Mouse (Mus musculus): ENCODE measurements around the gene Tmem150b. TPM values are rescaled to one million over a fixed set of nuclear protein-coding genes. Genes with fewer than 3 reads are reported as not detected.

Tmem150b gene
- total and polyA plus RNA-seq, 3 experiments = 0.31 to 1.4 TPM; not detected in 1

- H3K9ac ChIP-seq (ENCODE audit: control insufficient read depth, low read depth, low read length, poor library complexity, severe bottlenecking) = no peak overlapping the region
- TF ChIP-seq USF2 (IDR thresholded peaks at IDR 0.05; ENCODE audit: borderline replicate concordance in 1 of 2, insufficient read depth in 1 of 2, low read depth in 1 of 2, low read length in 2 of 2) (no peak), E2F4 (IDR thresholded peaks at IDR 0.05; ENCODE audit: borderline replicate concordance, low read depth, low read length) (no peak), ZKSCAN1 (IDR thresholded peaks at IDR 0.05; ENCODE audit: low read depth, low read length) (no peak), RCOR1 (IDR thresholded peaks at IDR 0.05; ENCODE audit: low read depth, low read length) (no peak), MEF2A (IDR thresholded peaks at IDR 0.05; ENCODE audit: extremely low read depth, insufficient replicate concordance, low read depth, low read length, poor library complexity, severe bottlenecking) (no peak)
- no peak overlapping the region for H3K27ac ChIP-seq (ENCODE audit: control insufficient read depth, low read depth, low read length)
- H3K4me1 ChIP-seq (ENCODE audit: control insufficient read depth in 1 of 2, insufficient read depth in 2 of 2, low read length in 2 of 2) = no peaks in the 10 kb centered on the region
- peaks cover 0 to 5% of the 10 kb centered on the region in 2 experiments; a peak in 1 of 4 replicates for H3K36me3 ChIP-seq (ENCODE audit: control insufficient read depth in 1 of 2, insufficient read depth in 2 of 2, low read length in 2 of 2)
- no peak overlapping the region for H3K4me3 ChIP-seq (ENCODE audit: control insufficient read depth in 1 of 2, insufficient read depth in 1 of 2, low read depth in 2 of 2, low read length in 2 of 2)
- peaks cover 6% of the 10 kb centered on the region for H3K79me2 ChIP-seq (ENCODE audit: control insufficient read depth, insufficient read depth, low read length, poor library complexity)
- no peak for DNase-seq (ENCODE audit: low read depth, low spot score)
- H3K27me3 ChIP-seq (ENCODE audit: control insufficient read depth in 1 of 2, insufficient read depth in 2 of 2, low read length in 2 of 2) = no peaks in the 10 kb centered on the region
- H3K9me3 ChIP-seq (replicated peaks; ENCODE audit: insufficient read depth, low read length) = no peaks in the 10 kb centered on the region
Measured at GRCm38 (mm10) chr7:4663179-4663578, 61.9 kb downstream of the Tmem150b start.

- no peak for DNase-seq (ENCODE audit: low read depth, low spot score)
- H3K4me3 ChIP-seq (ENCODE audit: control insufficient read depth in 1 of 2, insufficient read depth in 1 of 2, low read depth in 2 of 2, low read length in 2 of 2) = peak overlapping the region; percentile 69 to 75; a peak in 3 of 4 replicates
- H3K9ac ChIP-seq (ENCODE audit: control insufficient read depth, low read depth, low read length, poor library complexity, severe bottlenecking) = peak overlapping the region; percentile 82
- H3K27me3 ChIP-seq (ENCODE audit: control insufficient read depth in 1 of 2, insufficient read depth in 2 of 2, low read length in 2 of 2) = no peaks in the 10 kb centered on the region
- TF ChIP-seq MEF2A (IDR thresholded peaks at IDR 0.05; ENCODE audit: extremely low read depth, insufficient replicate concordance, low read depth, low read length, poor library complexity, severe bottlenecking) = no peak
- no peak for TF ChIP-seq MAZ (IDR thresholded peaks at IDR 0.05; ENCODE audit: low read depth, low read length)
- TF ChIP-seq ELF1 (IDR thresholded peaks at IDR 0.05; ENCODE audit: low read depth, low read length) = no peak
- no peak for TF ChIP-seq UBTF (IDR thresholded peaks at IDR 0.05; ENCODE audit: borderline replicate concordance, insufficient read depth, low read depth, low read length)
- TF ChIP-seq NRF1 (IDR thresholded peaks at IDR 0.05; ENCODE audit: insufficient read depth, low read depth, low read length, poor library complexity, severe bottlenecking) = no peak
- TF ChIP-seq USF1 (IDR thresholded peaks at IDR 0.05; ENCODE audit: low read depth, low read length) = no peak
- no peak for TF ChIP-seq RAD21 (IDR thresholded peaks at IDR 0.05; ENCODE audit: low read depth, low read length)
- no peak for TF ChIP-seq GATA1 (IDR thresholded peaks at IDR 0.05; ENCODE audit: low read depth, low read length)
- no peak for TF ChIP-seq MYC (IDR thresholded peaks at IDR 0.05; ENCODE audit: low read depth, low read length)
- TF ChIP-seq E2F4 (IDR thresholded peaks at IDR 0.05; ENCODE audit: borderline replicate concordance, low read depth, low read length) = no peak
- no peak for TF ChIP-seq JUND (IDR thresholded peaks at IDR 0.05; ENCODE audit: low read depth, low read length)
- no peak for TF ChIP-seq TAL1 (IDR thresholded peaks at IDR 0.05; ENCODE audit: low read length)
- TF ChIP-seq CTCF (IDR thresholded peaks at IDR 0.05 in 2 of 3, conservative IDR thresholded peaks at IDR 0.05 in 1 of 3; ENCODE audit: control insufficient read depth in 1 of 3, insufficient read depth in 1 of 3, low read depth in 2 of 3, low read length in 3 of 3, poor library complexity in 1 of 3, severe bottlenecking in 1 of 3) = no peak
- no peak for TF ChIP-seq CHD2 (IDR thresholded peaks at IDR 0.05; ENCODE audit: low read length)
- TF ChIP-seq NELFE (IDR thresholded peaks at IDR 0.05; ENCODE audit: low read depth, low read length) = no peak
- no peak for TF ChIP-seq ZC3H11A (IDR thresholded peaks at IDR 0.05; ENCODE audit: low read depth, low read length)
- H3K9me3 ChIP-seq (replicated peaks; ENCODE audit: insufficient read depth, low read length) = no peaks in the 10 kb centered on the region
- H3K4me1 ChIP-seq (ENCODE audit: control insufficient read depth in 1 of 2, insufficient read depth in 2 of 2, low read length in 2 of 2) = peaks cover 10 to 11% of the 10 kb centered on the region in 2 experiments
- H3K79me2 ChIP-seq (ENCODE audit: control insufficient read depth, insufficient read depth, low read length, poor library complexity) = peaks cover 38% of the 10 kb centered on the region
- no peak overlapping the region for H3K27ac ChIP-seq (ENCODE audit: control insufficient read depth, low read depth, low read length)
- H3K36me3 ChIP-seq (ENCODE audit: control insufficient read depth in 1 of 2, insufficient read depth in 2 of 2, low read length in 2 of 2) = peaks cover 0 to 28% of the 10 kb centered on the region in 2 experiments; a peak in 2 of 4 replicates
Measured at GRCm38 (mm10) chr7:4659911-4660443, 65.1 kb downstream of the Tmem150b start.

Data from MEL (cell line).